Mouse (Mus musculus) neural tube, embryonic 10.5 days (tissue): Measurements from ENCODE around the gene Tnnt1.

Source experiments
- DNase-seq: peaks from one replicate; pipeline ENCODE4 v3.0.0-alpha.2; 2017; ENCODE audit warnings: low spot score; ENCODE audit errors: extremely low spot score

Gene Tnnt1

GRCm38 (mm10) chr7:4522292-4522691, 6.1 kb upstream of the Tnnt1 start:
- no peak for DNase-seq

- no peak for DNase-seq
These were observed 5.2 kb upstream of the Tnnt1 start for GRCm38 (mm10) chr7:4521231-4522003.

DNA sequence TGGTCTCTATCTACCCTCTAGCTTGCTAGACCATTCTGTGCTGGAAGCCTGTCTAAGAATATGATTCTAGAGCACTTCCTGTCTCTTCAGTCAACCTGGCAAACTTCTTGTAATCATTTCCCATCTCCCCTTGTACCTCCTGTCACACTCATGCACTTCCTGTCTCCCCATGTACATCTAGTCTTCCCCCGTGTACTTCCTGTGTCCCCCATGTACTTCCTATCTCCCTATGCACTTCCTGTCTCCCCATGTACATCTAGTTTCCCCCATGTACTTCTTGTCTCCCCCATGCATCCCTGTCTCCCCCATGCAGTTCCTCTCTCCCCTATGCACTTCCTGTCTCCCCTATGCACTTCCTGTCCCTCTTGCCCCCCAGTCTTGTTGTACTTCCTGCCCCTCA, 2.3 kb upstream of the Tnnt1 start:
- DNase-seq, result no peak

- no peak for DNase-seq
These were observed 329 bp downstream of the Tnnt1 start for GRCm38 (mm10) chr7:4515853-4516252.

DNA sequence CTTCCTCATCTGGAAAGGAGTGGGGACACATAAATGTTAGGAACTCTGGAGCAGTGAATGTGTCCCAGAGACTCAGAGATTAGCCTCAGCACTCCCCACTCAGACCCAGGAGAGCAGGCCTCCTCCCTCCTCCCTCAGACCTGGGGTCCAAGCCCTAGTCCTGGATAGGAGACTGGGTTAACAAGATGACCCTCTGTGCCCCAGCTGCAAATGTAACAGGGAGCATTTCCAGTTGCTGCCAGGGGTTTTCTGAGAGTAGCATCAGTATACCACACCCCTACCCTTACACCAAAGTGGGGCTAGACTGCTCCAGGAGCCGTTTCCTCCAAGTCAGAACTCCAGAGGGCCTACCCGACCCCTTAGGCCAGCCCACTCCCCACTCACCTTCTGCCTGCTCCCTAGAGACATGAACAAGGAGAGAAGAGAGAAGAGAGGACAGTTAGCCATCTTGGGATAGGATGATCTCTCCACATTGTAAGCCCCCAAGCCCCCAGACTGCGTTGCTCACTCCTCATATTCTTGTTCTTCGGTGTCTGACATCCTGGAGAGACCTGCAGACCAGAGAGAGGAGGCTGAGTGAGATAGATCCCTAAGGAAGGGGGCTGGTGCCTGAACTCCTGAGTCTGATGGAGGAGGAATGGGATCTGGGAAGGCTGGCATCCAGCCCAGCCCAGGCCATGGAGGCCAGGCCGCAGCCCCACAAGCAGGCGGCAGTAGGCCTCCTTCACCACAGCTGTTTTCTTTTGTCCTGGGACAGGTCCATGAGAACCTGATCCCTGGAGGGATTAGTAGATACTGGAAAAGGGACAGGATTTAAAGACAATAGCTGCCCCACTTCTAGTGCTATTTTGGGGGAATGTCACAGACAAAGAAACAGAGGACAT, 2.1 kb downstream of the Tnnt1 start:
- no peak for DNase-seq

DNA sequence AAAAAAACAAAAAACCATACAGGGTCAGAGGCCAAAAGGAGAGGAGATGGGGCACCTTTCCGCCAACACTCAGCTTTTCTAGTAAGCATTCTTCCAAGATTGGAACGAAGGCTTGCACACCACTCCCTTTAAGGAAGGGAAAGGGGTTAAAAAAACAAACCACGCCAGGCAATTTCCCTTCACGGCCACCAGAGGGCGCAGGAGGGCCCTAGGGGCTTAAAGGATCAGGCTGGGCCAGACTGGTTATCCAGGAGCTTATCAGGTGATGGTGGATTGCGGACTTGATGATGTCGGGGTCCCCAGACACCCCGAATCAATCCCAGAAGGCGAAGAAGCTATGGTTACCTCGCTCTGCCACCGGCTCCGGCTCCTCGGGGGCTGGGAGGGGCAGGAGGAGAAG, 2.9 kb downstream of the Tnnt1 start:
- DNase-seq, result no peak

- DNase-seq, result no peak
These were observed 4.5 kb downstream of the Tnnt1 start for GRCm38 (mm10) chr7:4511489-4512224.

DNA sequence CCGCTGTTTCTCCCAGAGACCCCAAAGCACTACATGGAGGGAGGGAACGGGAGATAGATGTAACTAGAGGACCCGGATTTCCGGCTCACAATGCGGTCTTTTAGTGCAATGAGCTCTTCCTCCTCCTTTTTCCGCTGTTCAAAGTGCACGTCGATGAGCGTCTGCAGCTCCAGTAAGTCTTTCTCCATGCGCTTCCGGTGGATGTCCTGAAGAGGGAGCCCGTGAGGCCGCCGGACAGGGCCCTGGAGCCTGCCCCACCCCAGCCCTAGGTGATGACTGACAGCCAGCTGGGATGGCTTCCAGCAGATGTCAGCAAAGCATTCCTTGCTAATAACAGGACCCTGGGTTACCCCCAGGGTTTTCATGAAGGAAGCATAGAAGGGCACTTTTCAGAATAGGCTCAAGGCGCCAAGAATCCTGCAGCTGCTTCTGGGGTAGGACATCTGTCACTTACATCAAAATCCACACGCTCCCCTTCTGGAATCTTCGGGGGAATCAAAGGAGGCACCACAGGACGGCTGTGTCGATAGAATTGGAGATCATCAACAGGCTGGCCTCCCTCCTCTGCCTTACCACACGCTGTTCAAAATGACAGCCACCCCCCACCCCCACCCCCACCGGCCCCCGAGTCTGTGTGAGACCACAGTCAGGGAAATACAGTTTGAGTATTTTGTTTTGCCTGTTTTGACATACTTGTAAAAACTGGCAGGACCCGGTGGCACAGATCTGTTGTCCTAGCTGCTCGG, 6.1 kb downstream of the Tnnt1 start:
- DNase-seq, result peak; percentile 77

DNA sequence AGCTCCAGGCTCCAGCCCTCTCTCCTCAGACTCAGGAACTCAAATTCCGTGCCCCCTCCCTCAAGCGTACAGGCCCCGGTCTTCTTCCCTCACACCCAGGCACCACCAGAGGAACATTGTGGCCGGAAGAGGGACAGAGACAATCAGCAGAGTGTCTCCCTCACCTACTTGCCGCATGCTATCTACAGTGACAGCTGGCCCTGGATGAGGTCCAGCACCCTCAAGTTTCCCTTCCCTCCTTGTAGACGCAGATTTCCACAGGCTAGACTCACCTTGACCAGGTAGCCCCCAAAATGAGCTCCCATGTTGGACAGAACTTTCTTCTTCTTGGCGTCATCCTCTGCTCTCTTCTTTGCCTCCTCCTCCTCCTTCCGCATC, 7.5 kb downstream of the Tnnt1 start:
- no peak for DNase-seq

DNA sequence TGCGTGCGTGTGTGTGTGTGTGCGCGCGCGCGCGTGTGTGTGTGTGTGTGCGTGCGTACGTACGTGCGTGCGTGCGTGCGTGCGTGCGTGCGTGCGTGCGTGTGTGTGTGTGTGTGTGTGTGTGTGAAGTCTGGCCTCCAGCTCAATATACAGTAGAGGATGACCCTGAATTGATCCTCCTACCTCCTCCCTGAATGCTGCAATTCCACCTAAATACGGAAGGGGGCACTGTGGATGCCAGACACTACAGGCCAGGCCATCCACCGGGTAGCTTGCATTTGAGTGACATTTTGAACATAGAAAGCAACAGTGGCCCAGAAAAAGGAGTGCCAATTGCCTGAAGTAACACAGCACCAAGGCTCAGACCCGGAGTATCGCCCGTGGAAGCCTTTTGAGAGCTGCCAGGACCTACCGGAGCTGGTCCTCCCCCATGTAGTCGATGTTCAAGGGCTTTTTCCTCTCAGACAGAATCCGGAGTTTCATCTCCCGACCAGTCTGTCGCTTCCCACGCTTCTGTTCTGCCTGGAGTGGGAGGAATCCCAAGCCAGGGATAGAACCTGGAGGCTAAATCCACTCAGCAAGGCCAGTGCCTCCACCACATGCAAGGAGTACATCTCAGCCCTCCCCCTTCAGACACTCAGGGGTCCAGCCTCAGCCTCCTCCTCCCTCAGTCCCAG, 8.0 kb downstream of the Tnnt1 start:
- no peak for DNase-seq

GRCm38 (mm10) chr7:4507220-4507619, 9.0 kb downstream of the Tnnt1 start:
- no peak for DNase-seq

DNA sequence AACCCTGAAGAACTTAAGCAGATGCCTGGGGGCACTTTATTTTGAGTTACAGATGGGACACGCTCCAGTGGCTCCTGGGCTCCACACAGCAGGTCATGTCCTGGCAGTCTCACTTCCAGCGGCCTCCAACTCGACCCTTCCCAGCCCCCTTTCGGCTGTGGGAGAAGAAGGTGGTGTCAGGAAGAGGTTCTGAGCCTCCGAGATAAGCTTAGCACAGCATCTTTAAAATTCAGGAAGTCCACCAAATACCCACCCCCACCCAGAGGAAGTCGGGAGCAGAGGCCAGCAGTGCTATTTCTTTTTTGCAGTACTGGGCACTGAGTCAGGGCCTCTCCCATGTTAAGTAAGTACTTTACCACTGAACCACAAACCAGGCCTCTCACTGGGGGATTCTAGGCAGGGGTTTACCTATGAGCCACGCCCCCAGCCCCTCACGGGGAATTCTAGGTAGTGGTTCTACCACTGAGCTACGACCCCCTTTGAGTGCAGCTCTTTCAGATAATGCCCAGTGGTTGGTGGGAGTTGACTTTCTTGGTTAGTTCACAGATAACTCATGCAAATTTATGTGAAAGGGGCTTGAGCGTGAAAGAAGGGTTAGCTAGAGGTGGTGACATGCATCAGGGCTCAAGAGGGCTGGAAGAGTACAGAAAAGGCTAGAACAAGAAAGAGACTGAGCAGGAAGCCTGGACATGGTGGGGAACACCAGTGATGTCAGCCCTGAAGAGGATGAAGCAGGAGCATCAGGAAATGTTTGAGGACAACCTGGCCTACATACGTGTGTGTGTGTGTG, 11.3 kb downstream of the Tnnt1 start:
- no peak for DNase-seq

- DNase-seq, result no peak
These were observed 12.3 kb downstream of the Tnnt1 start for GRCm38 (mm10) chr7:4503858-4504257.

DNA sequence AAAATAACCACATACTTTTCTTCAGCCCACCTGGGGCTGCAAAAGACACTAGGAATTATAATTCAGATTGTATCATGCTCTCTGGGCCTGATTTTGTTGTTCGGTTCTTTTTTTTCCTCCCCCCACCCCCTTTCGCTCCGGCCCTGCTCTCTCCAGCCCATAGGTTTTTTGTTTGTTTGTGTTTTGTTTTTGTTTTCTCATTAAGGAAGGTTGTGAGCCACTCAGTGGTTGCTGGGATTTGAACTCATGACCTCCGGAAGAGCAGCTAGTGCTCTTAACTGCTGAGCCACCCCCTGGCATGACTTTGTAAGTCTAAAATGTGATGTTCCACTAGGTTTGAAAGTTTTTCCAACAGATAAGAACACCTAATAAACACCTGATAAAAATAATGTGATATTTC, 13.1 kb downstream of the Tnnt1 start:
- no peak for DNase-seq

- DNase-seq, result no peak
These were observed 13.6 kb downstream of the Tnnt1 start for GRCm38 (mm10) chr7:4502421-4503090.

- DNase-seq, result peak; percentile 90
These were observed 14.4 kb downstream of the Tnnt1 start, which contains the start of gene Ppp1r12c for GRCm38 (mm10) chr7:4501558-4502397. TSS of gene Ppp1r12c (minus strand) at chr7:4501680.

DNA sequence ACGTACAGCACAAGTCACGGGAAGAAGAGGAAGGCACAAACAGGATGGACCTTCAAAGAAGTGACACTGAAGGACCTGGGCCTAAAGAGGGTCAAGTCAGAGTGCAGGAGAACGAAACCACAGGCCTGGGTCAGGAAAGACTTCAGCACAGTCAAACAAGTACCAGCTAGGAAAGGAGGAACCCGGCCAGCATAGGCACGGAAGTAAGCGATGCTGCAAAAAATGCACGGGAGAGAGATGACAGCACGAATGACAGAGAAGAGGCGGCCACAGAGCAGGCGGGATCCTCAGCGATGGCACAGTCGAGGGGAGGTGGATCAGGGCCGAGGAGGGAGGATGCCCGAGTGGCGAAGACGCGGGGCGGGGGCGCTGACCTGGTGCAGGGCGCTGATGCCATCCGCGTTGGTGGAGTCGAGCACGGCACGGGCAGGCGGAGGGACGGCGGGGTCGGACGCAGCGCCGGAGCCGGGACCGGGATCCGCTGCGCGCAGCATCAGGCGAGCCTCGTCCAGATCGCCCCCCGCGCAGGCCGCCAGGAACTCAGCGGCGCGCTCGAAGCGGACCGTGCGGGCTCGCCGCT, 15.2 kb downstream of the Tnnt1 start:
- peak; percentile 61 for DNase-seq

DNA sequence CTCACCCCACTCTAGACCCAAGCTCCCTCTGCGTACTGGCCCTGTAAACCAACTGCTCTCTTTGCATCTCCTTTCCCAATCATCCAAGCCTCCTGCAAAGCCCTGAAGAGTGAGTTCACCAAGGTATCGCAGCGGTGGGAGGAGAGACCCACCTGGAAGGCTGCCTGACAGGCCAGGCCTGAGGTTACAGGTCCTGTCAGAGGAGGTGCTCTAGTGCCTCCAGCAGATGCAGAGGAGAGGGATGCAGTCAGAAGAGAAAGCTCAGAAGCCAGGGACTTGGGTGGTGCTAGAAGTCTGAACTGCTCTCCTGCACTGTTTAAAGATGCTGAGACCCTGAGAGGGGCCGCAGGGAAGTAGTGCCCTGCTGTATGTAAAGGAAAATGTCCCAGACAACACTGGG, 17.1 kb downstream of the Tnnt1 start:
- DNase-seq, result no peak
